Mouse (Mus musculus): ENCODE data around the gene Nid1. TPM values are rescaled to one million over a fixed set of nuclear protein-coding genes. Genes with fewer than 3 reads are reported as not detected.
A peak's percentile ranks its signal among the peaks of the same experiment; 100 is the strongest.

Gene Nid1
- polyA plus RNA-seq, 1 experiment from 2014 or later, result 20.7 TPM

GRCm38 (mm10) chr13:13546792-13547191 is 109.4 kb downstream of the Nid1 start:
- Histone ChIP-seq H3K36me3 (ENCODE audit: control insufficient read depth, insufficient read depth) (no peaks in the 10 kb centered on the region), H3K4me2 (ENCODE audit: low read length) (no peak overlapping the region), H3K4me3 (replicated peaks; ENCODE audit: low read length) (no peak overlapping the region), H3K9me3 (ENCODE audit: control insufficient read depth, low read length) (no peaks in the 10 kb centered on the region), H3K27me3 (replicated peaks; ENCODE audit: control insufficient read depth, insufficient read depth, low read length) (no peaks in the 10 kb centered on the region), H3K9ac (replicated peaks; ENCODE audit: low read depth, low read length) (no peak overlapping the region), H3K27ac (ENCODE audit: low read length) (no peak overlapping the region), H3K4me1 (replicated peaks; ENCODE audit: control insufficient read depth, insufficient read depth, low read length) (peaks cover 5% of the 10 kb centered on the region)
- ATAC-seq, result peak; percentile 94
- WGBS, result 49% methylated on average over 3 of the region's 3 CpGs

GRCm38 (mm10) chr13:13547889-13548288 is 110.5 kb downstream of the Nid1 start:
- WGBS, result 88% methylated on average over 4 of the region's 4 CpGs
- Histone ChIP-seq H3K4me3 (replicated peaks; ENCODE audit: low read length) (no peak overlapping the region), H3K27ac (ENCODE audit: low read length) (no peak overlapping the region), H3K9me3 (ENCODE audit: control insufficient read depth, low read length) (no peaks in the 10 kb centered on the region), H3K4me1 (replicated peaks; ENCODE audit: control insufficient read depth, insufficient read depth, low read length) (peaks cover 5% of the 10 kb centered on the region), H3K27me3 (replicated peaks; ENCODE audit: control insufficient read depth, insufficient read depth, low read length) (no peaks in the 10 kb centered on the region), H3K4me2 (ENCODE audit: low read length) (no peak overlapping the region), H3K9ac (replicated peaks; ENCODE audit: low read depth, low read length) (no peak overlapping the region), H3K36me3 (ENCODE audit: control insufficient read depth, insufficient read depth) (no peaks in the 10 kb centered on the region)
- ATAC-seq, result no peak

- no peaks in the 10 kb centered on the region for H3K36me3 ChIP-seq (ENCODE audit: control insufficient read depth, insufficient read depth)
- no peak for ATAC-seq
- H3K4me2 ChIP-seq (ENCODE audit: low read length), result no peak overlapping the region
- H3K4me1 ChIP-seq (replicated peaks; ENCODE audit: control insufficient read depth, insufficient read depth, low read length), result peaks cover 5% of the 10 kb centered on the region
- H3K27me3 ChIP-seq (replicated peaks; ENCODE audit: control insufficient read depth, insufficient read depth, low read length), result no peaks in the 10 kb centered on the region
- H3K9me3 ChIP-seq (ENCODE audit: control insufficient read depth, low read length), result no peaks in the 10 kb centered on the region
- H3K9ac ChIP-seq (replicated peaks; ENCODE audit: low read depth, low read length), result no peak overlapping the region
- WGBS, result 85% methylated on average over 6 of the region's 6 CpGs
- no peak overlapping the region for H3K4me3 ChIP-seq (replicated peaks; ENCODE audit: low read length)
- no peak overlapping the region for H3K27ac ChIP-seq (ENCODE audit: low read length)
Measured at GRCm38 (mm10) chr13:13548431-13549190, 111.3 kb downstream of the Nid1 start.

- H3K27ac ChIP-seq (ENCODE audit: low read length), result no peak overlapping the region
- H3K4me3 ChIP-seq (replicated peaks; ENCODE audit: low read length), result no peak overlapping the region
- no peak overlapping the region for H3K4me2 ChIP-seq (ENCODE audit: low read length)
- H3K4me1 ChIP-seq (replicated peaks; ENCODE audit: control insufficient read depth, insufficient read depth, low read length), result peaks cover 5% of the 10 kb centered on the region
- 55% methylated on average over 9 of the region's 9 CpGs for WGBS
- no peak for ATAC-seq
- no peaks in the 10 kb centered on the region for H3K36me3 ChIP-seq (ENCODE audit: control insufficient read depth, insufficient read depth)
- no peak overlapping the region for H3K9ac ChIP-seq (replicated peaks; ENCODE audit: low read depth, low read length)
- no peaks in the 10 kb centered on the region for H3K9me3 ChIP-seq (ENCODE audit: control insufficient read depth, low read length)
- no peaks in the 10 kb centered on the region for H3K27me3 ChIP-seq (replicated peaks; ENCODE audit: control insufficient read depth, insufficient read depth, low read length)
Measured at GRCm38 (mm10) chr13:13549687-13550660, 112.6 kb downstream of the Nid1 start.

GRCm38 (mm10) chr13:13552020-13552419 is 114.7 kb downstream of the Nid1 start:
- Histone ChIP-seq H3K9ac (replicated peaks; ENCODE audit: low read depth, low read length) (no peak overlapping the region), H3K4me2 (ENCODE audit: low read length) (no peak overlapping the region), H3K36me3 (ENCODE audit: control insufficient read depth, insufficient read depth) (no peaks in the 10 kb centered on the region), H3K4me1 (replicated peaks; ENCODE audit: control insufficient read depth, insufficient read depth, low read length) (no peaks in the 10 kb centered on the region; the same call in 1 of the 2 replicates), H3K9me3 (ENCODE audit: control insufficient read depth, low read length) (no peaks in the 10 kb centered on the region), H3K27ac (ENCODE audit: low read length) (no peak overlapping the region), H3K4me3 (replicated peaks; ENCODE audit: low read length) (no peak overlapping the region), H3K27me3 (replicated peaks; ENCODE audit: control insufficient read depth, insufficient read depth, low read length) (no peaks in the 10 kb centered on the region)
- 36% methylated on average over 3 of the region's 3 CpGs for WGBS
- ATAC-seq, result no peak

GRCm38 (mm10) chr13:13553660-13554059 is 116.3 kb downstream of the Nid1 start:
- H3K27ac ChIP-seq (ENCODE audit: low read length), result no peak overlapping the region
- 54% methylated on average over 1 of the region's 1 CpGs for WGBS
- H3K4me3 ChIP-seq (replicated peaks; ENCODE audit: low read length), result no peak overlapping the region
- ATAC-seq, result no peak
- H3K36me3 ChIP-seq (ENCODE audit: control insufficient read depth, insufficient read depth), result no peaks in the 10 kb centered on the region
- H3K4me2 ChIP-seq (ENCODE audit: low read length), result no peak overlapping the region
- H3K4me1 ChIP-seq (replicated peaks; ENCODE audit: control insufficient read depth, insufficient read depth, low read length), result no peaks in the 10 kb centered on the region; the same call in 1 of the 2 replicates
- H3K27me3 ChIP-seq (replicated peaks; ENCODE audit: control insufficient read depth, insufficient read depth, low read length), result no peaks in the 10 kb centered on the region
- H3K9ac ChIP-seq (replicated peaks; ENCODE audit: low read depth, low read length), result no peak overlapping the region
- no peaks in the 10 kb centered on the region for H3K9me3 ChIP-seq (ENCODE audit: control insufficient read depth, low read length)

GRCm38 (mm10) chr13:13555196-13555595 is 117.8 kb downstream of the Nid1 start:
- WGBS, result 92% methylated on average over 3 of the region's 3 CpGs
- Histone ChIP-seq H3K4me1 (replicated peaks; ENCODE audit: control insufficient read depth, insufficient read depth, low read length) (no peaks in the 10 kb centered on the region), H3K27ac (ENCODE audit: low read length) (no peak overlapping the region), H3K4me2 (ENCODE audit: low read length) (no peak overlapping the region), H3K9me3 (ENCODE audit: control insufficient read depth, low read length) (no peaks in the 10 kb centered on the region), H3K36me3 (ENCODE audit: control insufficient read depth, insufficient read depth) (no peaks in the 10 kb centered on the region), H3K27me3 (replicated peaks; ENCODE audit: control insufficient read depth, insufficient read depth, low read length) (no peaks in the 10 kb centered on the region), H3K4me3 (replicated peaks; ENCODE audit: low read length) (no peak overlapping the region), H3K9ac (replicated peaks; ENCODE audit: low read depth, low read length) (no peak overlapping the region)
- no peak for ATAC-seq

- H3K9me3 ChIP-seq (ENCODE audit: control insufficient read depth, low read length), result no peaks in the 10 kb centered on the region
- 84% methylated on average over 5 of the region's 5 CpGs for WGBS
- no peaks in the 10 kb centered on the region for H3K36me3 ChIP-seq (ENCODE audit: control insufficient read depth, insufficient read depth)
- H3K4me2 ChIP-seq (ENCODE audit: low read length), result no peak overlapping the region
- H3K4me3 ChIP-seq (replicated peaks; ENCODE audit: low read length), result no peak overlapping the region
- H3K9ac ChIP-seq (replicated peaks; ENCODE audit: low read depth, low read length), result no peak overlapping the region
- no peaks in the 10 kb centered on the region for H3K27me3 ChIP-seq (replicated peaks; ENCODE audit: control insufficient read depth, insufficient read depth, low read length)
- H3K4me1 ChIP-seq (replicated peaks; ENCODE audit: control insufficient read depth, insufficient read depth, low read length), result no peaks in the 10 kb centered on the region
- ATAC-seq, result no peak
- H3K27ac ChIP-seq (ENCODE audit: low read length), result no peak overlapping the region
Measured at GRCm38 (mm10) chr13:13557001-13557743, 119.8 kb downstream of the Nid1 start.

GRCm38 (mm10) chr13:13558251-13558650 is 120.9 kb downstream of the Nid1 start:
- Histone ChIP-seq H3K9ac (replicated peaks; ENCODE audit: low read depth, low read length) (no peak overlapping the region), H3K4me1 (replicated peaks; ENCODE audit: control insufficient read depth, insufficient read depth, low read length) (no peaks in the 10 kb centered on the region), H3K4me2 (ENCODE audit: low read length) (no peak overlapping the region), H3K36me3 (ENCODE audit: control insufficient read depth, insufficient read depth) (no peaks in the 10 kb centered on the region), H3K4me3 (replicated peaks; ENCODE audit: low read length) (no peak overlapping the region), H3K9me3 (ENCODE audit: control insufficient read depth, low read length) (no peaks in the 10 kb centered on the region), H3K27ac (ENCODE audit: low read length) (no peak overlapping the region), H3K27me3 (replicated peaks; ENCODE audit: control insufficient read depth, insufficient read depth, low read length) (no peaks in the 10 kb centered on the region)
- no peak for ATAC-seq
- 73% methylated on average over 2 of the region's 2 CpGs for WGBS
